Mouse (Mus musculus) activated CD4-positive, CD25-positive, alpha-beta regulatory T cell, adult 4 months (primary cell): ENCODE measurements around the gene Plagl1. TPM values are rescaled to one million over a fixed set of nuclear protein-coding genes. Genes with fewer than 3 reads are reported as not detected.
"Not testable (repeated sequence)": the region's sequence is repeated elsewhere in the genome, so short reads cannot be mapped to it uniquely, and the experiment has no call there.

ENCODE experiments used
- ATAC-seq: one replicate; pipeline ENCODE4 v1.8.0; 2017
- polyA plus RNA-seq, 2 experiments: library from polyadenylated mRNA; unstranded; fragments of 100-300 nt; shearing (Covaris generic); gene quantifications; one replicate each; pipeline ENCODE4 v1.2.1; 2017

The Plagl1 gene
- polyA plus RNA-seq, result 1 to 10 TPM; 1.8 to 2.2 TPM

DNA sequence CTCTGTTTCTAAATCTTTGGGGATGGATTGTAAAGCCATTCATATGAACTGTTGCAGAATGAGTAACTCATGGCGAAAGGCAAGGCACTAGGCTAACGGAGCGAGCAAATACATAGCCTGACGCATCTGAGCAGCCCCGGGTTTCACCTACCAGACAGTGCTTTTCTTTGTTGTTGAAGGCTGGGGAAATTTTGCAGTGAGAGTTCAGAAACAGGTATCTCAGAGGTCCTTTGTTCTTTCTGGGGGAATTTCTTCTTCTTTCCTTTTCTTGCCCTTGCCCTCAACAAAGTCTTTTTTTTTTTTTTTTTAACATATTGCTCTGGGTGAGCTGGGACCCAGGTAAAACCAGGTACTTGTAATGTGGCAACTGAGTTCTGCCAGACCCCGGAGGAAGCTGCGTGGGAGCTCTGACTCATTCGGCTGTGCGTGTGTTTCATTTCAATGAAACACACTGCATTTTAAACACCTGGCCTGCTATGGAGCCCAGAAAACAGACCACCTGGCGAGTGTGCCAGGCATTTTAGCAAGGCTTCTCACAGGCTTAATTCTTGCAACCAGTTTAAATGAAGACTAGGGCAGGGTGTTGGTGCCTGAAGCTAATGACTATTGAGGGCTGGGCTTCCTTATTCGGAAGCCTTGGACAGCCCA, at the start of gene Plagl1:
TSS of gene Plagl1 (plus strand) at position 484 of the 648 bp plus-strand sequence.
- peak; percentile 35 for ATAC-seq

DNA sequence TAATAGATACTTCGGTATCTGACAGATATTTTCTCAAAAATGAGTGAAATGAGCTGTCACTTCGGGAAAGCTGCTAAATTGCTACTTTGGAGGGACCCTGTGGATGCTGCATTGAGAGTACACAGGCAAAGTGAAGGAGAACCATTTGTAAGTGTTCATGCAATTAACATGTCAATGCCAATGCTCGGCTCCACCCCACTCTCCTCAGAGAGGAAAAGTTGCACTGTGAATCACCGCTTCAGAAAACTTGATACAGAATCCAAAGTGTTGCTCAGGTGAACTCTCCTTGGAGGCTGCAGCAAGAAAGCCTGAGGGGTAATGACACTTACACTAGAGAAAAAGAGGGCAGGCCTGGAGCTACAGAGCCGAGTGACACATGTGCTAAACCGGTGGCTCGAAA, 46.3 kb upstream of the Plagl1 start:
- no peak for ATAC-seq

DNA sequence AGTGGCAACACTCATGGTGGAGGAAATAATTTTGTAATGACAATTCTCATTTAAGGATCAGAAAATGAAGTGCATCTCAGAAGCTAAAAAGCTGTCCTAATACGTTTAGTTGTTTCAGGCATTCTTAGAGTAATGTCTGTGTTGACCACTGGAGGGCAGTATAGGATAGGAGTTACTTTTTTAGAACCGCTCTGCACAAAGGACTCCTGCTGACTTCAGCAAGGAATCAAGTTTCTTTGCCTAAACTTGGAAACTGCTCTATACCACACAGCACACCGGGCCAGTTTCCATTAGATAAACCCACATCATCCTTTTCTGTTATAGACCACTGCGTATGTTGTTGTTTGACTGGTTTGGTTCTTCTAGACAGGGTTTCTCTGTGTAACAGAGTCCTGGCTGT, 43.7 kb upstream of the Plagl1 start:
- peak; percentile 80 for ATAC-seq

DNA sequence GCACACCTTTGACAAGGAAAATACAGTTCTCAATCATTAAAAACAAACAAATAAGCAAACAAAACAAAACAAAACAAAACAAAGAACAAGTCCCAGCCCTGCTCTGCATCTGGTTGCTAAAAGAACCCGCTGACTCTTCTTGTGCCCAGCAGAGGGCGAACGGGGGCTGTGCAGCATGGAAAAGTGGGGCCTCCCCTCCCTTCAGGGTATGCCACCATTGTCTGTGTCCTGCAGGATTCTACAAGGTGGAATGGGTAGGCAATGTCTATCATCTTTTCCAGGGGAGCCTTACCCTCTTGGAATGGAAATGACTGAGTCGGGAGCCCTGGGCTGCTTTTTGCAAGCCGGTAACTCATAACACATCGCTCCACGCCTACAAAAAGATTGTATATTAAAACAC, 41.8 kb upstream of the Plagl1 start:
- ATAC-seq, result no peak

DNA sequence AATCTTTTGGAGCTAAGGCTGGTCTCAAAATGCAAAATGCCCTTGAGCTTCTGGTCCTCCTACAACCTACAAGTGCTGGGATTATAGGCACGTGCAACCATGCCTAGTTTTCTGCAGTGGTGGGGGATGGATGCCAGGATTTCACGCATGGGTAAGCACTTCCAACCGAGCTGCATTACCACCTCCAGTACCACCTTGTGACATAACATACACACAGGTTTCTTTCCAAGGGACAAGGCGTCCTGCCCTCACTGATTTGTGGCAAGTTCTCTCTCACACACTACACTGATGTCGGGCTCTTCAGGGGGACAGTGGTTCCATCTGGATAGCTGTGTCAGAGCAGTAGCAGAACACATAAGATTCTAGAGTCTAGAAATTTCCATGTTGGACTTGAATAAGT, 41.3 kb upstream of the Plagl1 start:
- ATAC-seq, result no peak

DNA sequence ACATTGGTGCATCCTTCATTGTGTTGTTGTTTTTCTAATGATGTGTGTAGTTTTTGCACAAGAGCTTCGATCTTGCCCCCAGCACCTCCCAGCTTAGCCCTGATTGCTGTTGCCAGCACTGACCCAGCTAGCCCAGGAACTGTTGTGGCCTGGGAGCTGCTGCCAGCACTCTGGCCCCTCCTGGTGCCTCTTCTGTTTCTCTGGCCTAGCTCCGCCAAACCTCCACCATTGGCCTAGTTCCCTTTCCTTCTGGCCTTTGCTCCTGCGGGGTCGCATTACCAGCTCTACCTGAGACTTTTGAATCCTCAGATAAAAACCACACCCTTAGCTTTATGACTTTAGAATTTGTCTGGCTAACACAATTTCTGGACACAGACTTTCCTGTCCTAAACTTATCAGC, 38.2 kb upstream of the Plagl1 start:
- no peak for ATAC-seq

DNA sequence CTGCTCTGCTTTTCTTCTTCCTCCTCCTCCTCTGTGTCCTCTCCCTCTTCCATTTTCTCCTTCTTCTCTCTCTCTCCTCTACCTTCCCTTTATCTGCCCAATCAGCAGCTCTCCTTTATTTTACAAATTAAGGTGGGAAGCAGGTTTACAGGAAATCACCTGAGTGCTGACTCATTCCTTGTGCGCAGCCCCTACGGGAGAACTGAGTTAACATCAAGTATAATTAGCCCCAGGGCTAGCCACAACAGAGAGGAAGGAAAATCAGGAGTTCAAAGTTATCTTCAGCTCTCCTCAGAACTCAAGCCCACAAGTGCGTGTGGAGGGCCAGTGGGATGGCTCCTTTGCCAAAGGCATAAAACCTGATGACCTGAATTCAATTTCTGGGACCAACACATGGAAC, 36.3 kb upstream of the Plagl1 start:
- ATAC-seq, result not testable (repeated sequence)

DNA sequence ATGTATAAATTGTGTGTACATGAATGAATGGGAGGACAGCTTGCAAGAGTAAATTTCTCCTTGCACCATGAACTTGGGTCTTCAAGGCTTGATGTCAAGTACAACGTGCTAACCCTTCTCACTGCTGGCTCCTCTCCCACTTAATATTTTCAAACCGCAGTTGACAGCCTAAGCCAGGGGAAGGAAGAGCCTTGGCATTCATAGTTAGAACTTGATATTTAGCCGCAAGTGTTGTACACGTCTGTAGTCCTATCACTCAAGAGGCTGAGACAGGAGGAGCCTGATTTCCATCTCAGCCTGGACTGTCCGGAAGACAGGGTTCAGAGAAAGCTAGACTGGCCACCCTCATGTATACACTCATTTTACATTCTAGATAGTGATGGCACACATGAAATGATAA, 32.6 kb upstream of the Plagl1 start:
- ATAC-seq, result no peak

DNA sequence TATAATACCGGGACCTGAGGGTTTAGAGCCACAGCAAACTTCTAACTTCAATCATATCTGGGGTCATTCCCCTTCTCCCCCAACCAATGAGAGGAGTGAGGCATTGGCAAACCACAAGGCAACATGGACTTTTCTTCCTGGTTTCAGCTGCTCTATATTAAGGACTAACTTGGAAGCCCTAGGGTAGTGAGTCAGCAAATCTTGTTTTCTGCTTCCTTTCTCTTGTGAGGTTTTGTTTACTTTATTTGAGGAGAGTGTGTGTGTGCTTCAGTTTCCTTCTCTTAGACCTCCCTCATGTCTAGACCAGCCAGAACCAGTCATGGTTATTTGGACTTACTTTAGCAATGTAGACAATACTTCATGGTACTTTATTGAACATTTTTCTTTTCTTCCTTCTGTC, 32.1 kb upstream of the Plagl1 start:
- no peak for ATAC-seq

DNA sequence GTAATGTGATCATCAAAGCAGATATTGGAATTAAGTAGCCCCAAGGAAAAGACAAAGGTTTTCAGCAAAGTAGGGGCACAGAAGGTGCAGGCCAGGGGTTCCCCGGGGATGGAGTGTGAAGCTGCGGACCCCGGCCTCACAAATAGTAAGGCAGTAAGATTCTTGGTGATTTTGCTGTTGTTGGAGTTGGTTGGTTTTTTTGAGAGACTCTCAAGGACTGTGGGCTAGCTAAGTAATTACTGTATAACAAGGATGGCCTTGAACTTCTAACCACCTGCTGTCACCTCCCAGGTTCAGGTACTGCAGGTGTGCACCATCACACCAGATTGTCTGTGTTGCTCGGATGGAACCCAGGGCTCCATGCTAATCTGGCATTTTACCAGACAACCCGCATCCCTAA, 30.9 kb upstream of the Plagl1 start:
- ATAC-seq, result no peak

DNA sequence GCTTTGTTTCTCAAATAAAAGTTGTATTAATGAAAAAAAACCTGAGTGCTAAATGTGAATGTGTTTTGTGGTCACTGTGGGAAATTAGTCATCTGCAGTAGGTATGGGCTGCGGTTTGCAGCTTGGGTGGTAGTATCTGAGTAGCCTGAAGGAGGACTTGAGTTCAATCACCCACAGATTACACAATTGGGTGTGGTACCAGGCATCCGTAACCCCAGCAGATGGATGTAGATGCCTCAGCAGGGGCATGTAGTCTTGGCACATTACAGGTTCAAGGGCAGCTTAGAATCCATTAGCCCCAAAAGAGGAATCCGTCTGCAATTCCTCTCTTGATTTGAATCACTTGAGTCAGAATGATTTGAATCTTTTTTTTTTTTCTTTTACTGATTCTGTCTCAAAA, 25.0 kb upstream of the Plagl1 start:
- ATAC-seq, result peak; percentile 36

DNA sequence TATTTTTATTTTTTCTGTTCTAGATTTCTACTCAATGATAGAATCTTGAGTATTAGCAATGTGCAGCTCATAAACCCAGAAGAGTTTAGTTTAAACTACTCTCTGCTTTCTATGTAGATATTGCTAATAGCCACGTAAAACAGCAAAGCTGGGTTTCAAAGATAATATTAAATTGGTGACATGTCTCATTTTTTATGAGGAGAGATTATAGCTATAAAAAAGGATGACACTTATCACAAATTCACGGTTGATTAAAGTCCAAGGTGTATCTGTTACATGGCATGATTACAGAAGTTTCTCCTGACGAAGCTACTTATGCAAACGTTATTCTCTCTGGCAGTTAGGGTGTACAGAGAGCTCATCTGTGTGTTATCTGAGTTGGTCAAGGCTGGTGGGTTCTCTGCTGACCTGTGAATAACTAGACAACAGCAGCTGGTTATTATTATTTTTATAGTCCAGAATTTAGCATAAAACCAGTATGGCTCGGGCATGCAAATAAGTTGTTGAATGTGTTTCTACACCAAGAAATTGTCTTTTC, 20.6 kb upstream of the Plagl1 start:
- ATAC-seq, result no peak

DNA sequence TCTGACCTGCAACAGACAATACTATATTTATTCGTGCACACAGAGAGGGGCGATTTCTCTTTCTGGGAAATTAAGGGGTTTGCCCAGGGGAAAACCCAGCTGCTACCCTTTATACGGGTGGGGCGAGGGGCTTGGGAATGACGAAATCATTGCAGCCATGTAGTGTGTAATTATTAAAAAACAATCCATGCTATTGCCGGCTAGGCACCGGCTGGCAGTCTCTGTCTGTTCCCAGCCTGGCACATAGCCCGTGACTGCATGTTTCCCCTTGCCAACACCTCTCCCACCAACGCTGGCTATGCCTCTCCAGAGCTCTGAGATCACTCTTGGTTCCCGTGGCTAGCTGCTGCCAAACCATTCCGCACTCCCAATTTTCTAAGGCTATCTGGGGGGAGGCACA, 15.6 kb upstream of the Plagl1 start:
- no peak for ATAC-seq

DNA sequence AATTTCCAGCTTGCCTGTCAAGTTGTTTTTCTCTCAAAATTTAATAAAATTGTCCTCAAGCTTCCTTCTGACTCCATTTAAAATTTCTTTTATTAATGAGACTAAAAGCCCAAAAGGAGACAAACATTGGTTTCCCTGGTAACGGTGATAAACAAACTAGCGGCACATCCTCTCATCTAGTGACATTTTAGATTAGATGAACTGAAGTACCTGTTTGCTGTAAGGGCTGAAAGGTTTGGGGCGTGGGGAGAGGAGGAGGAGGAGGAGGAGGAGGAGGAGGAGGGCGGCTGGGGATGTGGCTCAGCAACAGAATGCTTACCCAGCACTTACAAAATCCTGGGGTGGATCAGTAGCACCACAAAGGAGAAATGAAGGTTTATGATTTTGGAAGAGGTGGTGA, 12.5 kb upstream of the Plagl1 start:
- ATAC-seq, result peak; percentile 49

DNA sequence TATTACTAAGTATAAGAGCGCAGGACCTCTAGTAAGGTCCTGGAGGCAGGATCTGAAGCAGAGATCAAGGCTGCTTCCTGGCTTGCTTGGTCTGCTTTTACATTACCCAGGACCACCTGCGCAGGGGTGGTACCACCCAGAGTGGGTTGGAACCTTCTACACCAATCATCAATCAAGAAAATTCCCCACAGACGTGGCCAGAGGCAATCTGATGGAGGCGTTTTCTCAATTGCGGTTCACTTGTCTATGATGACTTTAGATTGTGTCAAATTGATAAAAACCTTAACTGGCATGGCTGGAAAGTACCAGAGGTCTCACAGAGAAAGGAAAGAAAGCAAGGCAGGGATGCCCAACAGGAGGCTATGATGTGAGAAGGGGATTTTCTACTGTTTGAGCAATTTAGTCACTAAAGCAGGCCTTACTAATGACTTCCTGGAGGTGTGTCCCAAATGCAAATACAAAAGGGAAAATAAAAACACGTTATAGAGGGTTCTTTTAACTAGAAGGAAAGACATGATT, 3.4 kb upstream of the Plagl1 start:
- ATAC-seq, result peak; percentile 60

DNA sequence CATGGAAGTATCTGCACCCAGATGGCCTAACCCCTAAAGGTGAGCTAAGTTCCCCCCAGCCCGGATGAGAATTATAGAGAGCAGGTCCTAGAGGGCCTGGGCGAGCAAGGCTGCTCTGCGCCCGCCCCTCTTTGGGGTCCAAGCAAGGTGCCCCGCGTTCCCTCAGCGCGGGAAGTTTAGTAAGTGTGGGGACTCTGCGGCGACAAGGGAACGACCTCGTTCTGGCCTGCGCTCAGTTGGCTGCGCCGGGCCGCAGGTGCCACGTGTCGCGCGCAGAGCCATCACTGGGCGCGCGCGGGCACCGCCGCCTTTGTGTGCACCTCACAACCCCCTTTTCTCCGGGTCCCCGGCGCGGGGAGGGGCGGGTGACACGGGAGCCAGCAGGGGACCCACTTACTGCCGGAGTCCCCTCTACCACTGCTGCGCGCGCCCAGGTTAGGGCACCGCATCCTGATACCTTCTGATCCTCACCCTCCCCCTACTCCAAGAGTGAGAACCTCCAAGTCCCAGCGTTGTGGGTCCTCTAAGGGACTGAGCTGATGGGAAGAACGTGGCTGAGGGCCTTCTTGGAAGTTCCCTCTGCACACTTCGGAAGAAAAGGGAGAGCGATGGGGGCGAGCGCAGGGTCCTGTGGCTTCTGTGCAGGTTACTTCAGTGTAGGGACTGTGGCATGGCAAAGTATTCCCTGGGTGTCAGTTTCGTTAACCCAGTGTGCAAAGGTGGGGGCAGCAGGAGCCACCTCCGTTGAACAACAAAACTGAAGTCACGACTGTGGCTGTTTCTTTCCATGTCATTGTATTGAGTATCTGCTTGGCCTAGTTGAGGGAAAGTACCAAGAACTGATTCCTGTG, 742 bp downstream of the Plagl1 start:
- no peak for ATAC-seq

DNA sequence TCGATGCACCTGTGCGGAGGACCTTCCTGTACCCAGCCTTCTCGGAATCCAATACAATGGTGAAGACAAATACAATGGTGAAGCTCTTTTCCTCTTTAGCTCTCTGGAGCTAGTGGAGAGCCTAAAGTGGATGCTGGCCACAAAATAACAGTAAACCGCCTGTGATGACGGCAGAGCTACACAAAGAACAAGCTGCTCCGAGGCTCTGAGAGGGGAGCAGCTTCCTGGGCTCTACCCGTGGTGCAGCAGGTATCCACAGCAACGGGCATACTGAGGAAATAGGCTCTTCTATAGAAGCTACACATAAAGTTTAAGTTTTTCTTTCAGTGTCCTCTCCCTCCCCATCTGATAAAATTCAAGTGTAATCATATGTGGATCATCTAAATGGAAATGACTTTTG, 2.1 kb downstream of the Plagl1 start:
- peak; percentile 44 for ATAC-seq

DNA sequence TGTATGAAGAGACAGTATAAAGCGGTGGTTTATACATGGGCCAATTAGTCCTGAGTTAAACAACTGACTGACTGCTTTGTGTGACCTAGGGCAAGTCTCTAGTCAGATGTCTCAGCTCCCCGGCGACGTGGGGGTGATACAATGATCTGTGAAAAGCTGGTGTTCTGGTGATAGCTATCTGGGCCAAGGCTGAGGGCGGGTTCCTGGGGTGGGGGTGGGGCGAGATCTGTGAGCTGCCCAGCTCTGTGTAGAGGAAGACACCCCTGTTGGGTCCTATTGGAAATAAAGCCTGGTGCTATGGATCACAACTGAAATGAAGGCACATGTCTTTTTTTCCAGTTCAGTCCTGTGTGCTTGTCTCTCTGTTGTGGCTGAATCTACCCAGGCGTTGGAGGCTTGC, 3.2 kb downstream of the Plagl1 start:
- ATAC-seq, result no peak

DNA sequence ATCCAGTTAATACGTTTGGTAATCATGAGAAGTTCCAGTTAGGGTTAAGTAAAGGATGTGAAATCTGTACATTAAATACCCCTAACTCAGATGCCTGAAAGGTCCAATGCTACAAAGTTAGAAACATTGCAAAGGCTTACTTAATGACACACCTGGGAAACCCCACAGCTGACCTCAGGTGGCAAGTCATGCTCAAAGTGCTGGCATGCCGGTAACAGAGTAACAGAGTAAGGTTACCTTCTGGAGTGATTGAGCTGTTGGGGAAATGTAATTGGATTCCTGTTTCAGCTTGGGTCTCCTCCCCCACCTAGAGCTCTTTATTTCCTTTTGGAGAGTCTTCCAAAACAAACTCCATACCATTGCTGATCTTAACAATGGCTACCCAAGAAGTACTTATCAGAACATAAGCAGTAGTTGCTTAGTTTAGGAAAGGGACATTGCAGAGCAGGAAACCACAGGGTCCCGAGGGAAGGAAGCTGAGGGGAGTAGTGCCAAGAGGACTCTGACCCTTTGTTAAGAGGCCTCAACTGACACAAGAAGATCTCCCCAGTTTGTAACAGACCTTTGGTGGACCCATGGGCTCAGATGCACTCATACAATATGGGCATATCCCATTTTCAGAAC, 4.9 kb downstream of the Plagl1 start:
- ATAC-seq, result no peak

DNA sequence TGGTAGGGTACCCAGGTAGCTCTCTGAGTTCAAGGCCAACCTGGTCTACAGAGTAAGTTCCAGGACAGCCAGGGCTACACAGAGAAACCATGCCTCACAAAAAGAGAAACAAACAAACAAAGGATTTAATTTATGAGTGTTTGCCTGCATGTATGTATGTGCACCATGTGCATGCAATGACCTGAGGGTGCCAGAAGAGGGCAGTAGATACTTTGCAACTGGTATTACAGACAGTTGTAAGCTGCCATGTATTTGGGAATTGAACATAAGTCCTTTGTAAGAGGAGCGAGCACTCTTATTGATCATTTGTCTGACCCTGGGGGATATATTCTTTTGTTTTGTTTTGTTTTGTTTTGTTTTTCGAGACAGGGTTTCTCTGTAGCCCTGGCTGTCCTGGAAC, 10.7 kb downstream of the Plagl1 start:
- no peak for ATAC-seq

DNA sequence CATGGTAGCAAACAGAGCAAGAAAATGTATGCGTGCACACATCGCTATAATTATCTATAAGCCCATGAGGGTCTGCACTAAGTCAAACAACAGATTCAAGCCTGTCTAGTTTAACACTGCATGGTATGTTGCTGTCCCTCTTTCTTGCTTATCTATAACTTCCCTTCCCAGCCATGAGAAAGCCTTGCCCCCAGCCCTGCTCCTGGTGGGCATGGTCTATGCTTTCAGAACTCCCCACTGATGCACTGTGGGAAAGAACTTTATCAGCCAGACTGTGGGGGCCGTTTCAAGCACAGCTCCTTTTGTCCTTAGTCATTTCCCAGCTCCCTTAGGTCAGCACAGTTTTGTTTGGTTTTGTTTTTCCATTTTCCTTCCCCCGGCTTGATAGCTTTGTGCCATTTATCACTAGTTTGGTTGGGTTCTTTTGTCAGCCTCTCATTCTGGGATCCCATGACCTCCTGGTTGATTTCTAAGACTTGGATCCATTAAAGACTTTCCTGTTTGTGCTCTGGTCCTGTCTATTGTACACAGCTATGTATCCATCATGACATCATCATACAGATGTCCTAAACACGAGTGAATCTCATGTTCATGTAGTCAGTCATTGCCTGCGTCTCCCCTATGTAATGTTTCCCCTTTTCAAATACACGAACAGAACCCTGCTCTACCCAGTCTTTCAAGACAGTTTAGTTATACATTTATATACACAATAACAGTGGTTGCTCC, 16.7 kb downstream of the Plagl1 start:
- no peak for ATAC-seq

DNA sequence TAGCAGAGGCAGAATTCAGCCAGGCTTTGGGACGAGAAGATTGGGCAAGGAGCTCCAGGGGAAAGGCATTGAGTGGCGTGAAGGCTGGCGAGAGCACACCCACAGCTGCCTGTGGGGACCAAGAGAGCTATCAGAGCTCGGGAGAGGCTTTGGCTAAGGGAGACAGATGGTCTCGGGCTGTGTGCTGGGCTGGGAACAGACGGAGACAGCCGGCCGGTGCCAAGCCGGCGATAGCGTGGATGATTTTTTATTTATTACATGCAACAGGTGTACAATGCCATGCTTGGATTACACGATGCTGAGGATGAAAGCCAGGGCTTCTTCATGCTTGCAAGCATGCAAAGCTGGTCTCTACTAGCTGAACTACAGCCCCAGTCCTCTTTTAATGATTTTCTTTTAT, 22.2 kb downstream of the Plagl1 start:
- no peak for ATAC-seq
